Mouse (Mus musculus) heart, embryonic 14.5 days (tissue): ENCODE data around the gene Pygl. TPM values are rescaled to one million over a fixed set of nuclear protein-coding genes. Genes with fewer than 3 reads are reported as not detected.

Experiments used
- ATAC-seq: fragments of 200-750 bp; cut with Nextera tagmentation; 2 replicates; pipeline ENCODE4 v1.8.0; 2017; ENCODE audit warnings: low read depth, moderate TSS enrichment; ENCODE audit not compliant: insufficient number of reproducible peaks, insufficient read depth, low FRiP score
- H3K27ac ChIP-seq, 2 experiments: fragments of 200-500 bp in 1 of 2; fragments of 300-500 bp in 1 of 2; sonication (generic) in 1 of 2; replicated peaks in 1 of 2; 2 replicates each; pipeline ENCODE4 v1.5.1; 2012 to 2014; ENCODE audit warnings: low read depth in 2 of 2, low read length in 2 of 2, control low read depth in 1 of 2, mild to moderate bottlenecking in 1 of 2, mixed read lengths in 1 of 2; ENCODE audit not compliant: control insufficient read depth in 1 of 2, insufficient read depth in 1 of 2
- H3K27me3 ChIP-seq: fragments of 300-500 bp; sonication (generic); 2 replicates; pipeline ENCODE4 v1.6.1; 2014; ENCODE audit warnings: mild to moderate bottlenecking, low read length, control low read depth; ENCODE audit not compliant: control insufficient read depth, insufficient read depth
- H3K36me3 ChIP-seq: fragments of 300-500 bp; sonication (generic); 2 replicates; pipeline ENCODE4 v1.6.1; 2014; ENCODE audit warnings: mild to moderate bottlenecking, control low read depth, low read length, mixed read lengths; ENCODE audit not compliant: control insufficient read depth, insufficient read depth
- H3K4me1 ChIP-seq, 2 experiments: fragments of 200-500 bp in 1 of 2; fragments of 300-500 bp in 1 of 2; sonication (generic) in 1 of 2; 2 replicates each; pipeline ENCODE4 v1.6.1; 2012 to 2014; ENCODE audit warnings: low read length in 2 of 2, control low read depth in 1 of 2, mixed read lengths in 1 of 2; ENCODE audit not compliant: control insufficient read depth in 2 of 2, insufficient read depth in 2 of 2
- H3K4me2 ChIP-seq: fragments of 300-500 bp; sonication (generic); 2 replicates; pipeline ENCODE4 v1.6.1; 2014; ENCODE audit warnings: mild to moderate bottlenecking, low read length
- H3K4me3 ChIP-seq, 2 experiments: fragments of 200-500 bp in 1 of 2; fragments of 300-500 bp in 1 of 2; sonication (generic) in 1 of 2; 2 replicates each; pipeline ENCODE4 v1.5.1; 2012 to 2014; ENCODE audit warnings: low read length in 2 of 2, mild to moderate bottlenecking in 2 of 2, control low read depth in 1 of 2, low read depth in 1 of 2, moderate library complexity in 1 of 2; ENCODE audit not compliant: control insufficient read depth in 1 of 2, insufficient read depth in 1 of 2
- H3K9ac ChIP-seq: fragments of 300-500 bp; sonication (generic); 2 replicates; pipeline ENCODE4 v1.6.1; 2014; ENCODE audit warnings: mild to moderate bottlenecking, low read length
- H3K9me3 ChIP-seq: fragments of 300-500 bp; sonication (generic); 2 replicates; pipeline ENCODE4 v1.6.1; 2016; ENCODE audit warnings: low read length, control low read depth; ENCODE audit not compliant: control insufficient read depth
- WGBS: fragments of 180-500 bp; shearing (Covaris S2); extraction: QIAGEN DNeasy Blood & Tissue Kit; methylation state at CpG from one replicate; pipeline ENCODE4 v1.1.7; 2014; 5-methylcytosine and 5-hydroxymethylcytosine counted together
- polyA plus RNA-seq: library from polyadenylated mRNA; unstranded; fragments of >200 nt; fragmentation: Nextera tagmentation; extraction: Ambion mirVana; gene quantifications from 2 replicates; pipeline ENCODE4 v1.2.1, GENCODE M21; 2014

Pygl gene
- polyA plus RNA-seq, 1 experiment from 2014 or later, result 41.4 TPM

- no peaks in the 10 kb centered on the region for H3K36me3 ChIP-seq
- no peak for ATAC-seq
Observed at GRCm38 (mm10) chr12:70263721-70264120, 32.4 kb upstream of the Pygl start.

DNA sequence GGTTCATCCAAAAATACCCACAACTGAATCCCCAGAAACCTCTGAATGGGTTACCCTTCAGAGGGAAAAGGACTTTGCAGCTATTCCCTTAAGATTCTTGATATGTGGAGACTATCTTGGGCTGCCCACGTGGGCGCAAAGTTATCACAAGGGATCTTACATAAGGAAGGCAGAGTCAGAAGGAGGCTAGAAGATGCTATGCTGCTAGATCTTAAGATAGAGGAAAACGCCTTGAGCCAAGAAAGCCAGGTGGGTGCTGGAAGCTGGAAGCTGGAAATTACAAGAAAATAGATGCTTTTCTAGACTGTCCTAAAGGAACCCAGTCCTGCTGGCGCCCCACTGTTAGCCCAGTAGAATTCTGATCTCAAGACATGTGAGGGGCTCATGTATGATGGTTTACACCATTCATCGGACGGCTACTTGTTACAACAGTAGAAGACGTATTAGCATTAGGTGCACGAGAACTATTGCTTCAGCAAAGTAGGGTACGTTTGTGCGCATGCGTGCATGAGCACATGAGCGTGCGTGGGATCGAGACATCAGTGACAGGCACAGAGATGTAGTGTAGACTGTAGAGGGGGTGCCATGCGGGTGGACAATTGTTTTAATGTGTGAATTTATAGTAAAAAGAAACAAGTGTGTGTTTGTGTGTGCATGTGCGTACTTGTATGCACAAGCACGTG is 31.1 kb upstream of the Pygl start:
- no peak overlapping the region for H3K4me2 ChIP-seq
- no peaks in the 10 kb centered on the region for H3K27me3 ChIP-seq
- ATAC-seq, result no peak
- no peaks in the 10 kb centered on the region for H3K9me3 ChIP-seq
- H3K27ac ChIP-seq, result no peak overlapping the region
- H3K9ac ChIP-seq, result no peak overlapping the region
- WGBS, result 92% methylated on average over 17 of the region's 17 CpGs
- peaks cover 7 to 21% of the 10 kb centered on the region in 2 experiments for H3K4me1 ChIP-seq
- H3K36me3 ChIP-seq, result no peaks in the 10 kb centered on the region
- H3K4me3 ChIP-seq, result no peak overlapping the region

More at GRCm38 (mm10) chr12:70263721-70264120, 32.4 kb upstream of the Pygl start:
- peaks cover 7 to 21% of the 10 kb centered on the region in 2 experiments for H3K4me1 ChIP-seq
- WGBS, result 87% methylated on average over 7 of the region's 7 CpGs
- no peak overlapping the region for H3K4me2 ChIP-seq
- no peaks in the 10 kb centered on the region for H3K9me3 ChIP-seq
- H3K4me3 ChIP-seq, result no peak overlapping the region
- no peak overlapping the region for H3K27ac ChIP-seq
- H3K9ac ChIP-seq, result no peak overlapping the region
- H3K27me3 ChIP-seq, result no peaks in the 10 kb centered on the region

- H3K4me1 ChIP-seq, result peaks cover 22 to 26% of the 10 kb centered on the region in 2 experiments
- WGBS, result 75% methylated on average over 15 of the region's 15 CpGs
Observed at GRCm38 (mm10) chr12:70251210-70251884, 20.1 kb upstream of the Pygl start.

GRCm38 (mm10) chr12:70249616-70250157 is 18.4 kb upstream of the Pygl start:
- Histone ChIP-seq H3K4me3 (no peak overlapping the region), H3K36me3 (no peaks in the 10 kb centered on the region), H3K4me1 (peaks cover 21 to 22% of the 10 kb centered on the region in 2 experiments), H3K27me3 (no peaks in the 10 kb centered on the region), H3K4me2 (no peak overlapping the region), H3K9ac (no peak overlapping the region), H3K27ac (no peak overlapping the region), H3K9me3 (no peaks in the 10 kb centered on the region)
- 80% methylated on average over 10 of the region's 10 CpGs for WGBS
- ATAC-seq, result no peak

More at GRCm38 (mm10) chr12:70251210-70251884, 20.1 kb upstream of the Pygl start:
- Histone ChIP-seq H3K27ac (no peak overlapping the region), H3K9me3 (no peaks in the 10 kb centered on the region), H3K27me3 (no peaks in the 10 kb centered on the region), H3K4me2 (no peak overlapping the region), H3K4me3 (no peak overlapping the region), H3K36me3 (no peaks in the 10 kb centered on the region), H3K9ac (no peak overlapping the region)
- no peak for ATAC-seq

GRCm38 (mm10) chr12:70247683-70248474 is 16.6 kb upstream of the Pygl start:
- Histone ChIP-seq H3K36me3 (no peaks in the 10 kb centered on the region), H3K27me3 (no peaks in the 10 kb centered on the region), H3K27ac (no peak overlapping the region), H3K4me2 (no peak overlapping the region), H3K4me1 (peaks cover 18 to 22% of the 10 kb centered on the region in 2 experiments), H3K9me3 (no peaks in the 10 kb centered on the region), H3K9ac (no peak overlapping the region), H3K4me3 (no peak overlapping the region)
- WGBS, result 47% methylated on average over 15 of the region's 15 CpGs
- 0 out of 2 replicates have a peak, but pooled peaks have one; percentile 23 for ATAC-seq

GRCm38 (mm10) chr12:70242550-70242949 is 11.3 kb upstream of the Pygl start:
- H3K4me3 ChIP-seq, result no peak overlapping the region
- no peak overlapping the region for H3K27ac ChIP-seq
- H3K4me2 ChIP-seq, result no peak overlapping the region
- H3K9ac ChIP-seq, result no peak overlapping the region
- 86% methylated on average over 7 of the region's 7 CpGs for WGBS
- no peaks in the 10 kb centered on the region for H3K27me3 ChIP-seq
- H3K9me3 ChIP-seq, result no peaks in the 10 kb centered on the region
- peaks cover 8% of the 10 kb centered on the region in 2 experiments for H3K4me1 ChIP-seq
- no peaks in the 10 kb centered on the region for H3K36me3 ChIP-seq
- no peak for ATAC-seq

- Histone ChIP-seq H3K4me1 (peaks cover 3 to 8% of the 10 kb centered on the region in 2 experiments; a peak in 2 of 4 replicates), H3K4me2 (no peak overlapping the region), H3K4me3 (no peak overlapping the region), H3K9me3 (no peaks in the 10 kb centered on the region), H3K9ac (no peak overlapping the region), H3K36me3 (no peaks in the 10 kb centered on the region), H3K27me3 (no peaks in the 10 kb centered on the region), H3K27ac (no peak overlapping the region)
- ATAC-seq, result no peak
- 63% methylated on average over 5 of the region's 5 CpGs for WGBS
Observed at GRCm38 (mm10) chr12:70239741-70240140, 8.5 kb upstream of the Pygl start.
